Mouse (Mus musculus) frontal cortex, adult 2 months (tissue): ENCODE measurements at regions not wholly inside any gene's neighbourhood (a gene's known extent, or its start where the extent isn't known, plus 50 kb on each side); places are given as distances from the start of the nearest gene placed in this dataset.

ENCODE experiments used
- DNase-seq, 2 experiments: peaks; one replicate each; pipeline ENCODE4 v3.0.0; 2022; ENCODE audit warnings: low spot score in 1 of 2; ENCODE audit errors: extremely low spot score in 1 of 2

DNA sequence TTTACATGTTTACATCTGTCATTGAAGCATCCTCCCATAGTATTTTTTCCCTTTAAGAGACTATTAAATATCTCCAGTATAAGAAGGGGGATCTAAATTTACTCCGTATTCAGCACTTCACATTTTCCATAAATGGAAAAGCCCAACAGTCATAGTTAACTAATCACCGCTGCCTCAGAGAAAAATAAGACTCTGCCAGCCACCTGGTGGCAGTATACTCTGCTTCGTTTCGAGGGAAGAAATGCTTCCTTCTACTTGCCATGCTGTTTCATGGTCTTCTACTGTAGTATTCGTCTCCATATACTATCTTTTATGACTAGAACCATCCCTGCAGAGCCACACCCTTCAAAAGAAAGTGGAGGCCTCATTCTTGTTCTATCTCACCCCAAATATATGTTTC lies 52.0 kb upstream of the Tro start:
- DNase-seq: peak in 1 of 2 experiments; percentile 8
